Mouse (Mus musculus) ES-Bruce4 (cell line): Measurements from ENCODE around the gene Tnfrsf25. TPM values are rescaled to one million over a fixed set of nuclear protein-coding genes. Genes with fewer than 3 reads are reported as not detected.

Source experiments
- H3K27ac ChIP-seq: 2 replicates; pipeline ENCODE4 v1.5.1; 2012; ENCODE audit warnings: low read length, inconsistent platforms; ENCODE audit not compliant: insufficient read depth
- H3K27me3 ChIP-seq: 2 replicates; pipeline ENCODE4 v1.6.1; 2012; ENCODE audit warnings: mild to moderate bottlenecking, low read length, inconsistent platforms; ENCODE audit not compliant: control insufficient read depth, poor library complexity, insufficient read depth, severe bottlenecking
- H3K36me3 ChIP-seq: 2 replicates; pipeline ENCODE4 v1.6.1; 2012; ENCODE audit warnings: inconsistent platforms, mild to moderate bottlenecking, low read length, moderate library complexity; ENCODE audit not compliant: control insufficient read depth, poor library complexity, insufficient read depth, severe bottlenecking
- H3K4me1 ChIP-seq: one replicate; pipeline ENCODE4 v1.8.1; 2011; ENCODE audit warnings: low read length; ENCODE audit not compliant: control insufficient read depth, insufficient read depth
- H3K4me3 ChIP-seq: 2 replicates; pipeline ENCODE4 v1.5.1; 2011; ENCODE audit warnings: low read depth, mild to moderate bottlenecking, low read length
- H3K9ac ChIP-seq: 2 replicates; pipeline ENCODE4 v1.6.1; 2012; ENCODE audit warnings: low read depth, mild to moderate bottlenecking, inconsistent platforms; ENCODE audit not compliant: poor library complexity, severe bottlenecking
- H3K9me3 ChIP-seq: replicated peaks from 2 replicates; pipeline ENCODE4 v1.6.1; 2012; ENCODE audit warnings: mild to moderate bottlenecking, low read length, inconsistent platforms; ENCODE audit not compliant: control insufficient read depth, poor library complexity, insufficient read depth, severe bottlenecking
- CTCF ChIP-seq: IDR thresholded peaks from one replicate; pipeline ENCODE4 v1.8.1; 2011; ENCODE audit warnings: low read depth, low read length
- EP300 ChIP-seq: IDR thresholded peaks from 2 replicates; pipeline ENCODE4 v1.6.1; 2011; ENCODE audit warnings: low read depth, low read length; ENCODE audit not compliant: insufficient read depth
- POLR2A ChIP-seq: IDR thresholded peaks from one replicate; pipeline ENCODE4 v1.8.1; 2011; ENCODE audit warnings: low read length; ENCODE audit not compliant: insufficient read depth
- polyA plus RNA-seq: library from polyadenylated mRNA; stranded (reverse); fragments of >200 nt; gene quantifications from 2 replicates; pipeline ENCODE4 v1.2.4, GENCODE M21; 2011; ENCODE audit warnings: low read depth; ENCODE audit not compliant: missing spikeins, insufficient read depth, insufficient read length

Tnfrsf25 gene
- polyA plus RNA-seq, 1 experiment, result 2.0 TPM

- peaks cover 3% of the 10 kb centered on the region for H3K4me1 ChIP-seq
- no peak overlapping the region for H3K9ac ChIP-seq
- TF ChIP-seq EP300, result no peak
- no peak for TF ChIP-seq POLR2A
- no peak for TF ChIP-seq CTCF
- no peak overlapping the region for H3K27ac ChIP-seq
- H3K36me3 ChIP-seq, result no peaks in the 10 kb centered on the region
- H3K9me3 ChIP-seq, result no peaks in the 10 kb centered on the region
- H3K27me3 ChIP-seq, result no peaks in the 10 kb centered on the region
- no peak overlapping the region for H3K4me3 ChIP-seq
Measured at GRCm38 (mm10) chr4:152124361-152124961, 8.7 kb downstream of the Tnfrsf25 start.

DNA sequence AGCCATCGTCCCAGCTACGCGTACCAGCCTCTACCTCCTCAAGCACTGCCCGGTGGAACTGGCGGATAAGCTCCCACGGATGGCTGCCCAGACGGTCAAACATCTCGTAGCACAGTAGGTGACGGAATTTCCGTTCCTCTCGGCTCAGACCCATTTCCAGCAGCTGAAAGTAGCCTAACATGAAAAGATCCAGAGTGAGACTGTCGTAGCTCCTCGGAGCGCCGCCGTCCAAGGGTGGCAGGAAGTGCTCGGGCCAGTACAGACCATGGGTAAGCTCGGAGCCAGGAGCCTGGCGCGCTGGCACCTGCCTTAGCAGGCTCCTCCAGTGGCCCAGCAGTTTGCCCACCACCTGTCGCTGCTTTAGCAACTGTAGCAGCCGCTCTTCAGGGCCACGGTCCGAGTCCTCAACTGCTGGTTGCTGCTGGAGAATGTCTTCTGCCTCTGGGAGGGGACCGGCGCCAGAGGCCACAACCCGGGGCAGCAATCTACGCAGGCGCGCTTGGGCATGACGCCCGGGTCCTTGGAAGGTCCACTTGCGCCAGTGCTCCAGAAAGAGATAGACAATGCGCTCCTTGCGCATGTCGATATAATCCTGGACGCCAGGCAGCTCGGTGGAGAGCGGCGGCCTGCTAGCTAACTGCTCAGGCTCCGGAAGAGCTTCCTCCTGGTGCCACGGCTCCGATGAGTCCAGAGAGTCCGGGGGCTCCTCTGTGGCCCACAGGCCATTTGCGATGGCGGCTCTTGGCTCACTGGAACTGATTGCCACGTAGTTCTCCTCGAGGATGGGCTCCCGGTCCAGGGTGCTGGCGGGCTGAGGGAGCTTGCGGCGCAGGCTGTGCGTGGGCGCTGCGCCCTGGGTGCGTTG is 9.7 kb downstream of the Tnfrsf25 start:
- Histone ChIP-seq H3K4me1 (peaks cover 3% of the 10 kb centered on the region), H3K9me3 (no peaks in the 10 kb centered on the region)

GRCm38 (mm10) chr4:152126026-152126920 is 10.5 kb downstream of the Tnfrsf25 start:
- no peaks in the 10 kb centered on the region for H3K36me3 ChIP-seq
- no peak overlapping the region for H3K27ac ChIP-seq
- H3K9ac ChIP-seq, result no peak overlapping the region
- no peaks in the 10 kb centered on the region for H3K9me3 ChIP-seq
- TF ChIP-seq POLR2A (no peak), CTCF (no peak), EP300 (no peak)
- peaks cover 3% of the 10 kb centered on the region for H3K4me1 ChIP-seq
- H3K27me3 ChIP-seq, result no peaks in the 10 kb centered on the region; the same call in 1 of the 2 replicates
- peak overlapping the region; percentile 25 for H3K4me3 ChIP-seq

More for the DNA sequence above, 9.7 kb downstream of the Tnfrsf25 start:
- no peak overlapping the region for H3K9ac ChIP-seq
- no peaks in the 10 kb centered on the region for H3K36me3 ChIP-seq
- peak overlapping the region; percentile 25 for H3K4me3 ChIP-seq
- TF ChIP-seq CTCF (no peak), EP300 (no peak), POLR2A (no peak)
- no peak overlapping the region for H3K27ac ChIP-seq
- no peaks in the 10 kb centered on the region for H3K27me3 ChIP-seq

DNA sequence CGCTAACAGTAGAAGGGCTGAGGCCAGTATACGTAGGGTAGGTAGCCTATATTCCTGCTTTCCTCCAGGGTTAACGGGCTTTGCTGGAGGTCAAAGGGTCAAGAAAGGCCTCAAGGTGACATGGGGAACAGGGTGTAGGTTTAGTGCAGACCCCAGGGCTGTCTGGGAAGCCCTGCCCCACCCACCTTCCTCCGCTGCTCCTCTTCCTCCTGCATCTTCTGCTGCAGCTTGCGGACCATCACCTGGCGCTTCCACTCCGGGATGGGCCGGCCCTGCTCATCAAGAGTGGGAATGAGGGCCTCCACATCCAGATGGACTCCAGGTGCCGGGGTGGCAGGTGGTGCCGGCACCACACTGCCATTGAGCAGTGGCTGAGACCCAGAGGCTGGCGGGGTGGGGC is 12.2 kb downstream of the Tnfrsf25 start:
- TF ChIP-seq CTCF, result no peak
- TF ChIP-seq POLR2A, result no peak
- TF ChIP-seq EP300, result no peak
- Histone ChIP-seq H3K4me1 (peaks cover 3% of the 10 kb centered on the region), H3K4me3 (no peak overlapping the region), H3K9ac (no peak overlapping the region), H3K27ac (no peak overlapping the region), H3K36me3 (no peaks in the 10 kb centered on the region), H3K9me3 (no peaks in the 10 kb centered on the region), H3K27me3 (no peaks in the 10 kb centered on the region; the same call in 1 of the 2 replicates)

DNA sequence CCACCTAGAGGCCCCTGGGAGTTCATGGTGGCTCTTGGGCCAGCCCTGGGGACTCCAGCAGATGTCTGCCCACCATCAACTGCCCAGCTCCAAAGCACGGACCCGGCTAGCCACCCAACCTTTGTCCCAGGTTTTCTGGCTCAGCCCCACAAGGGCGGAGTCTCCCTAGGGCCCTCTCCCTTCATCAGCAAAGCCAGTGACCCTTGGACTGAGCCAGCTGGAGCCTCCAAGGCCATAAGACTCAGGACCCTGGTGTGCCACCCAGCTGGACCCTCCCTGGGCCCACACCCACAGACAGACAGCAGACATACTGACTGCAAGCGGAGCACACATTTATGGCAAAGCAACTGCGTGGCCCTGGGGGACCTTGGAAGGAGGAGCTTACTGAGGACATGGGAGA is 13.1 kb downstream of the Tnfrsf25 start:
- Histone ChIP-seq H3K4me3 (no peak overlapping the region), H3K4me1 (peaks cover 3% of the 10 kb centered on the region)
- no peak for TF ChIP-seq POLR2A
- TF ChIP-seq EP300, result no peak
- no peak for TF ChIP-seq CTCF

More for the DNA sequence above, 13.1 kb downstream of the Tnfrsf25 start:
- no peaks in the 10 kb centered on the region; the same call in 1 of the 2 replicates for H3K27me3 ChIP-seq
- no peak overlapping the region for H3K27ac ChIP-seq
- no peak overlapping the region for H3K9ac ChIP-seq
- H3K9me3 ChIP-seq, result no peaks in the 10 kb centered on the region
- no peaks in the 10 kb centered on the region for H3K36me3 ChIP-seq
